Mouse (Mus musculus) C2C12 (cell line): ENCODE data around the gene Drd3.

Source experiments
- CEBPB ChIP-seq: IDR thresholded peaks from one replicate; pipeline ENCODE4 v1.6.1; 2011; ENCODE audit warnings: low read depth, mild to moderate bottlenecking, control low read depth, moderate library complexity
- CTCF ChIP-seq: IDR thresholded peaks from one replicate; pipeline ENCODE4 v1.5.1; 2011; ENCODE audit not compliant: control insufficient read depth, insufficient read depth, insufficient read length
- MYOG ChIP-seq: IDR thresholded peaks from one replicate; pipeline ENCODE4 v1.6.1; 2011; ENCODE audit not compliant: control insufficient read depth, insufficient read length; ENCODE audit errors: extremely low read depth
- USF1 ChIP-seq: IDR thresholded peaks from one replicate; pipeline ENCODE4 v1.6.1; 2011; ENCODE audit warnings: low read depth, mild to moderate bottlenecking, control low read depth, moderate library complexity

DNA sequence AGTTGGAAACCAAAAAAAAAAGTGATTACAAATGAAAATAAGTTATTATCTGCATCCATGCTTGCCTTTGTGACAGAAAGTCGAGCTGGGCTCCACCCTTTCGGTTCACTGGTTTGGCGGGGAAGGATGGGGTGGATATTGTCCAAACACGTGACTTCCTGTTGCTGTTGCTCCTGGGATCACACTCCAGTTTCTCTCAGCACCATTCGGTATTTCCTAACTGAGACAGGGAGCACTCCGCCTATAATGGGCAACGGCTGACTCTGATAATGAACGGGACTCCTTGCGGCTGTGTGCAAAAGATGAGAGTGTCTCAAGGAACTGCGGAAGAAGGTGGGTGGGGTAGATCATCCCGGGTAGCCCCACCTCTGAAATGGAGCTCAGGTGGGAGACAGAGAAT lies 43.2 kb upstream of the Drd3 start:
- TF ChIP-seq CTCF (no peak), CEBPB (no peak), MYOG (no peak), USF1 (no peak)
